Mouse (Mus musculus) neural tube, embryonic 14.5 days (tissue): ENCODE results near the gene Kalrn. TPM values are rescaled to one million over a fixed set of nuclear protein-coding genes. Genes with fewer than 3 reads are reported as not detected.

Experiments
- ATAC-seq: fragments of 200-750 bp; cut with Nextera tagmentation; 2 replicates; pipeline ENCODE4 v1.8.0; 2017; ENCODE audit warnings: low read depth, mild to moderate bottlenecking, moderate TSS enrichment, moderate library complexity
- H3K27ac ChIP-seq: fragments of 300-500 bp; sonication (generic); 2 replicates; pipeline ENCODE4 v1.5.1; 2014; ENCODE audit warnings: low read depth, mild to moderate bottlenecking, control low read depth, low read length, moderate library complexity, mixed read lengths
- H3K27me3 ChIP-seq: fragments of 300-500 bp; sonication (generic); 2 replicates; pipeline ENCODE4 v1.6.1; 2014; ENCODE audit warnings: low read length; ENCODE audit not compliant: control insufficient read depth, insufficient read depth
- H3K36me3 ChIP-seq: fragments of 300-500 bp; sonication (generic); 2 replicates; pipeline ENCODE4 v1.6.1; 2014; ENCODE audit warnings: low read length, mixed read lengths; ENCODE audit not compliant: control insufficient read depth, insufficient read depth
- H3K4me1 ChIP-seq: fragments of 300-500 bp; sonication (generic); 2 replicates; pipeline ENCODE4 v1.6.1; 2014; ENCODE audit warnings: low read length; ENCODE audit not compliant: control insufficient read depth, insufficient read depth
- H3K4me2 ChIP-seq: fragments of 300-500 bp; sonication (generic); 2 replicates; pipeline ENCODE4 v1.6.1; 2014; ENCODE audit warnings: mild to moderate bottlenecking, low read depth, low read length, control low read depth
- H3K4me3 ChIP-seq: fragments of 300-500 bp; sonication (generic); 2 replicates; pipeline ENCODE4 v1.5.1; 2014; ENCODE audit warnings: low read depth, low read length, control low read depth, mixed read lengths
- H3K9ac ChIP-seq: fragments of 300-500 bp; sonication (generic); replicated peaks from 2 replicates; pipeline ENCODE4 v1.6.1; 2014; ENCODE audit warnings: low read depth, mild to moderate bottlenecking, control low read depth, low read length, mixed read lengths
- H3K9me3 ChIP-seq: fragments of 300-500 bp; sonication (generic); 2 replicates; pipeline ENCODE4 v1.6.1; 2016; ENCODE audit warnings: low read length; ENCODE audit not compliant: control insufficient read depth
- WGBS: fragments of 180-500 bp; shearing (Covaris S2); extraction: QIAGEN DNeasy Blood & Tissue Kit; methylation state at CpG from one replicate; pipeline ENCODE4 v1.1.7; 2014; 5-methylcytosine and 5-hydroxymethylcytosine counted together
- polyA plus RNA-seq: library from polyadenylated mRNA; unstranded; fragments of >200 nt; fragmentation: Nextera tagmentation; extraction: Ambion mirVana; gene quantifications from 2 replicates; pipeline ENCODE4 v1.2.1, GENCODE M21; 2014

Gene Kalrn
- polyA plus RNA-seq, 1 experiment from 2014 or later, result 34.2 TPM

GRCm38 (mm10) chr16:34389520-34390271 lies 183.6 kb downstream of the Kalrn start:
- peaks cover 8% of the 10 kb centered on the region; the same call in 1 of the 2 replicates for H3K36me3 ChIP-seq
- H3K27ac ChIP-seq, result no peak overlapping the region
- H3K4me2 ChIP-seq, result no peak overlapping the region
- ATAC-seq, result no peak
- no peak overlapping the region for H3K9ac ChIP-seq
- no peaks in the 10 kb centered on the region for H3K4me1 ChIP-seq
- WGBS, result 81% methylated on average over 5 of the region's 5 CpGs
- H3K27me3 ChIP-seq, result no peaks in the 10 kb centered on the region
- H3K9me3 ChIP-seq, result no peaks in the 10 kb centered on the region
- H3K4me3 ChIP-seq, result no peak overlapping the region

- no peak overlapping the region for H3K9ac ChIP-seq
- peaks cover 12% of the 10 kb centered on the region; the same call in 1 of the 2 replicates for H3K36me3 ChIP-seq
- H3K27me3 ChIP-seq, result no peaks in the 10 kb centered on the region
- ATAC-seq, result no peak
- H3K9me3 ChIP-seq, result no peaks in the 10 kb centered on the region
- H3K27ac ChIP-seq, result no peak overlapping the region
- no peaks in the 10 kb centered on the region for H3K4me1 ChIP-seq
- WGBS, result 89% methylated on average over 6 of the region's 6 CpGs
- H3K4me3 ChIP-seq, result no peak overlapping the region
- H3K4me2 ChIP-seq, result no peak overlapping the region
These were observed 184.5 kb downstream of the Kalrn start for GRCm38 (mm10) chr16:34388871-34389270.

- Histone ChIP-seq H3K9me3 (no peaks in the 10 kb centered on the region), H3K36me3 (peaks cover 12% of the 10 kb centered on the region; the same call in 1 of the 2 replicates), H3K4me3 (no peak overlapping the region), H3K9ac (no peak overlapping the region), H3K27me3 (no peaks in the 10 kb centered on the region), H3K4me1 (no peaks in the 10 kb centered on the region), H3K4me2 (no peak overlapping the region), H3K27ac (no peak overlapping the region)
- ATAC-seq, result no peak
- 97% methylated on average over 8 of the region's 8 CpGs for WGBS
These were observed 188.3 kb downstream of the Kalrn start for GRCm38 (mm10) chr16:34385065-34385464.

GRCm38 (mm10) chr16:34382992-34383391 lies 190.3 kb downstream of the Kalrn start:
- Histone ChIP-seq H3K4me2 (no peak overlapping the region), H3K27ac (no peak overlapping the region), H3K36me3 (0 out of 2 replicates have a peak, but pooled peaks cover 7% of the 10 kb centered on the region), H3K4me3 (no peak overlapping the region), H3K4me1 (no peaks in the 10 kb centered on the region), H3K27me3 (no peaks in the 10 kb centered on the region), H3K9ac (no peak overlapping the region), H3K9me3 (no peaks in the 10 kb centered on the region)
- ATAC-seq, result no peak
- 26% methylated on average over 4 of the region's 4 CpGs for WGBS

- 64% methylated on average over 12 of the region's 12 CpGs for WGBS
- Histone ChIP-seq H3K27me3 (no peaks in the 10 kb centered on the region), H3K9ac (no peak overlapping the region), H3K4me1 (no peaks in the 10 kb centered on the region), H3K9me3 (no peaks in the 10 kb centered on the region), H3K4me3 (no peak overlapping the region), H3K4me2 (no peak overlapping the region), H3K27ac (no peak overlapping the region), H3K36me3 (no peaks in the 10 kb centered on the region)
- ATAC-seq, result no peak
These were observed 197.0 kb downstream of the Kalrn start for GRCm38 (mm10) chr16:34376166-34376857.

- Histone ChIP-seq H3K36me3 (no peaks in the 10 kb centered on the region), H3K4me1 (no peaks in the 10 kb centered on the region), H3K9ac (no peak overlapping the region), H3K4me3 (no peak overlapping the region), H3K27ac (no peak overlapping the region), H3K27me3 (no peaks in the 10 kb centered on the region), H3K4me2 (no peak overlapping the region), H3K9me3 (no peaks in the 10 kb centered on the region)
- WGBS, result 75% methylated on average over 4 of the region's 4 CpGs
- no peak for ATAC-seq
These were observed 199.8 kb downstream of the Kalrn start for GRCm38 (mm10) chr16:34373519-34373918.

GRCm38 (mm10) chr16:34372103-34372741 lies 201.1 kb downstream of the Kalrn start:
- no peak for ATAC-seq
- no peak overlapping the region for H3K9ac ChIP-seq
- no peak overlapping the region for H3K4me2 ChIP-seq
- H3K36me3 ChIP-seq, result no peaks in the 10 kb centered on the region
- WGBS, result 78% methylated on average over 15 of the region's 15 CpGs
- H3K27me3 ChIP-seq, result no peaks in the 10 kb centered on the region
- H3K4me3 ChIP-seq, result no peak overlapping the region
- no peak overlapping the region for H3K27ac ChIP-seq
- H3K9me3 ChIP-seq, result no peaks in the 10 kb centered on the region
- no peaks in the 10 kb centered on the region for H3K4me1 ChIP-seq

GRCm38 (mm10) chr16:34359206-34359605 lies 214.1 kb downstream of the Kalrn start:
- WGBS, result 80% methylated on average over 4 of the region's 4 CpGs
- Histone ChIP-seq H3K27me3 (no peaks in the 10 kb centered on the region), H3K9me3 (no peaks in the 10 kb centered on the region), H3K4me2 (no peak overlapping the region), H3K36me3 (no peaks in the 10 kb centered on the region), H3K27ac (no peak overlapping the region), H3K9ac (no peak overlapping the region), H3K4me1 (no peaks in the 10 kb centered on the region), H3K4me3 (no peak overlapping the region)
- ATAC-seq, result no peak

- no peaks in the 10 kb centered on the region for H3K36me3 ChIP-seq
- no peak for ATAC-seq
- no peak overlapping the region for H3K4me3 ChIP-seq
- H3K9ac ChIP-seq, result no peak overlapping the region
- 88% methylated on average over 3 of the region's 3 CpGs for WGBS
- no peaks in the 10 kb centered on the region for H3K9me3 ChIP-seq
- no peaks in the 10 kb centered on the region for H3K27me3 ChIP-seq
- no peak overlapping the region for H3K4me2 ChIP-seq
- H3K4me1 ChIP-seq, result no peaks in the 10 kb centered on the region; the same call in 1 of the 2 replicates
- H3K27ac ChIP-seq, result no peak overlapping the region
These were observed 217.8 kb downstream of the Kalrn start for GRCm38 (mm10) chr16:34355547-34355946.
